Mouse (Mus musculus) kidney, adult 8-10 months (tissue): ENCODE results near the gene Tmco1.
"Not testable (repeated sequence)": the region's sequence is repeated elsewhere in the genome, so short reads cannot be mapped to it uniquely, and the experiment has no call there.

Experiments used
- DNase-seq, 2 experiments: peaks; one replicate each; pipeline ENCODE4 v3.0.0; 2022

The Tmco1 gene

GRCm38 (mm10) chr1:167339177-167339781 is 31.1 kb downstream of the Tmco1 start:
- DNase-seq: no peak

DNA sequence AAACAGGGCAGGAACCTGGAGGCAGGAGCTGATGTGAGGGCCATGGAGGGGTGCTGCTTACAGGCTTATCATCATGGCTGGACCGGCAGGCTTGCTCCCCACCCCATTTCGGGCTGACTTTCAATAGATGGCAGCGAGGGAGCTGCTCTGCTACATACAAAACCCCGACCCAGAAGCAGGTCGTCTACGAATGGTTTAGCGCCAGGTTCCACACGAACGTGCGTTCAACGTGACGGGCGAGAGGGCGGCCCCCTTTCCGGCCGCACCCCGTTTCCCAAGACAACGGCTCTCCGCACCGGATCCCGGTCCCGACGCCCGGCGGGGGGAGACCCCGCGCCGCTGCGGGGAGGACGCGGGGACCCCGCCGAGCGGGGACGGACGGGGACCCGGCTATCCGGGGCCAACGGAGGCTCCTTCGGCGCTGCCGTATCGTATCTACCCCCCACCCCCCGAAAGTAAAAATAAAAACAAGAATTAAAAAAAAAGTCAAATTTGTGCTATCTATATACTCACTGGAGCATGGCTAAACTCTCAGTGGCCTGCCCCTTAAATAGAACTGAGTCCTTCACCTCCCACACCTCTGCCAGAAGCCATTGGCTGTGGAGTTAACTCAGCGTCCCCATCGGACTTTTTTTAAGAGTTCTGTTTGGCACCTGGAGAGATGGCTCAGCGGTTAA is 32.1 kb downstream of the Tmco1 start:
- no peak for DNase-seq

DNA sequence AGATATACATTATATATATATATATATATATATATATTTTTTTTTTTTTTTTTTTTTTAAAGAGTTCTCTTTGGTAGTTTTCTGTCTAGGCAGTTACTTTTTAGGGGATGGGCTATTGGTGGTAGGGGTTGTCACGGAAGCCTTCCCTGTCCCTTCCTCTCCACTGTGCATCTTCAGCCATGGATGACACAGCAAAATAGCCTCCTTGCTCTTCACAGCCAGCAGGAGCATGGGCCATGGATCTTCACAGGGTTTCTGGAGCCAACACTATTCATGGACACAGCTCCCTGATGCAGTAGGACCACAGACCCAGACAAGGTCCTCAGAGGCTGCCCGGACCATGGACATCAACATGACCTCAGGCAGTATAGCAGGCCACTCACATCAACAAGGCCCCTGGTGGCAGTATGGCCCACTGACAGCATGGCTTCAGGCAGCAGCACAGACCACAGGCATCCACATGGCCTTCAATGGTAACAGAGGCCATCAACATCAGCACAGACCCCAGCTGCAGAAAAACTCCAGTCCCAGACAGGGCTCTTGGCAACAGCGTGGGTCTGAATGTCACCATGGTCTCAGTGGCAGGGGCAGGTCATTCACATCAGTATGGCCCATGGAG is 32.8 kb downstream of the Tmco1 start:
- DNase-seq: no peak

DNA sequence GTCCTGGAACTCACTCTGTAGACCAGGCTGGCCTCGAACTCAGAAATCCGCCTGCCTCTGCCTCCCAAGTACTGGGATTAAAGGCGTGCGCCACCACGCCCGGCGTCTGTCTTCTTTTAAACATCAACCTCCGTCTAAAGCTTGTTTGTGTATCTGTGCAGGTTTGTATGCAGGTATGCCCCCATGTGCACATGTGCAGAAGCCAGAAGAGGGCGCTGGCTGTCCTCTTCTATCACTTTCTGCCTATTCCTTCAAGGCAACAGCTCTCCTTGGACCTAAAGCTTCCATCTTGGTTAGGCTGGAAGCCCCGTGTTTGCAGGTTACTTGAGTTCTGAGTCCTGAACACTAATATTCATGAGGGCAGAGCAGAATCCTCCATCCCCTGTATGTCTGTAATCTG is 34.7 kb downstream of the Tmco1 start:
- DNase-seq: no peak

- not testable (repeated sequence) for DNase-seq
Observed at GRCm38 (mm10) chr1:167345994-167346520, 37.9 kb downstream of the Tmco1 start.

DNA sequence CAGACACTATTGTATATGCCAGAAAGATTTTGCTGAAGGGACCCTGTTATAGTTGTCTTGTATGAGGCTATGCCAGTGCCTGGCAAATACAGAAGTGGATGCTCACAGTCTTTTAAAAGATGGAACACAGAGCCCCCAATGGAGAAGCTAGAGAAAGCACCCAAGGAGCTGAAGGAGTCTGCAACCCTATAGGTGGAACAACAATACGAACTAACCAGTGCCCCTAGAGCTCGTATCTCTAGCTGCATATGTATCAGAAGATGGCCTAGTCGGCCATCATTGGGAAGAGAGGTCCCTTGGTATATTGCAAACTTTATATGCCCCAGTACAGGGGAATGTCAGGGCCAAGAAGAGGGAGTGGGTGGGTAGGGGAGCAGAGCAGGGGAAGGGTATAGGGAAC is 41.0 kb downstream of the Tmco1 start:
- not testable (repeated sequence) for DNase-seq

DNA sequence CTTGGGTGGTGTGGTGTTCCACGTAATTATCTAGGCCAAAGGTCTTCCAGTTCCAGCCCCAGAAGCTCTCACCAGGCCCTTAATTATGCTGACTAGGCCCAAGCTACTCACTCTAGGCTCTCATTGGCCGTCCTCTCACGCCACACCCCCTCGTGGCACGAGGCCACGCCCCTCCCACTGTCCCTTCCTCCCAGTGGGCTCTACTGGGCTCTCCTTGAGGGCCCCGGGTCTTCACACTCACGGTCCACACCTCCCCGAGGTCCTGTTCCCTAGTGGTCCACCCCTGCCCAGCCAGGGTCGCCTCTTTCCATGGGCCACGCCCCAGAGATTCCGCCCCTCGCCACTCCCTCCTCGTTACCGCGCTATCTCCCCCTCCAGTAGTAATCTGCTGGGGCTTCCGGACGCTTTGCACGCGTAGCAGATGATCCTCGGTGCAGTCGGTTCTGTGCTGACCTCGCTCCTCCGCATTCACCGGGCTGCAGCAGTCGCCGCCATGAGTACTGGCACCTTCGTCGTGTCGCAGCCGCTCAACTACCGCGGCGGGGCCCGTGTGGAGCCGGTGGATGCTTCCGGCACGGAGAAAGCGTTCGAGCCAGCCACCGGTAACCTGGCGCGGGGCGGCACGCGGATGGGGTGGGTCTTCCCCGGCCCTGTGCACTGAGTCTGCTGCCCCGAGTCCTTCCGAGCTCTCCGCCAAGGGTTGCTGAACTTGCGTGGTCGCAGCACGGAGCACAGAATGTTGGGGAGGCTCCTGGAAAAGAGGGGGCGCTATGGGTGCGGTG is 41.8 kb downstream of the Tmco1 start, which contains the start of gene Aldh9a1:
Gene Aldh9a1, plus strand, starts transcription at position 177 of the 782 bp plus-strand sequence.
- peak; percentile 97 for DNase-seq

- peak in 1 of 2 experiments; percentile 38 for DNase-seq
Observed at GRCm38 (mm10) chr1:167350597-167351415, 42.6 kb downstream of the Tmco1 start.

- DNase-seq: no peak
Observed at GRCm38 (mm10) chr1:167352403-167352802, 44.2 kb downstream of the Tmco1 start.

- DNase-seq: no peak
Observed at GRCm38 (mm10) chr1:167357387-167357786, 49.2 kb downstream of the Tmco1 start.

DNA sequence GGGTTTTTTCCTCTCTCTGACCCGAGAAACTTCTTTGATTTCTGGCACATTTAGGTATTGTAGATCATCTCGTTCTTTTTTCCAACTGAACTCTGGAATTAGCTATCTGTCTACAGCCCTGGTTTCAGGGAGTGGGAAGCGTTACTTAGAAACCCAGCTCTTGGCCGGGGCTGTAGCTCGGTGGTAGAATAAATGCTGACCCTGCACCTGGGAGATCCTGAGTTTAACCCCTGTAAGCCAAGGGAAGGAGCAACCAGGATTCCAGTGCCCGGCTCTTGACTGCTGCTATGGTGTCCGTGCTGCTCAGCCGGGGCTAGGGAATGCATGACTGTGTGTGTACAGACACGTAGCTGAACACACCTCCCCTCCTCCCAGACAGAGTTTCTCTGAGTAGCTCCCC is 50.6 kb downstream of the Tmco1 start:
- peak; percentile 76 to 82 for DNase-seq

DNA sequence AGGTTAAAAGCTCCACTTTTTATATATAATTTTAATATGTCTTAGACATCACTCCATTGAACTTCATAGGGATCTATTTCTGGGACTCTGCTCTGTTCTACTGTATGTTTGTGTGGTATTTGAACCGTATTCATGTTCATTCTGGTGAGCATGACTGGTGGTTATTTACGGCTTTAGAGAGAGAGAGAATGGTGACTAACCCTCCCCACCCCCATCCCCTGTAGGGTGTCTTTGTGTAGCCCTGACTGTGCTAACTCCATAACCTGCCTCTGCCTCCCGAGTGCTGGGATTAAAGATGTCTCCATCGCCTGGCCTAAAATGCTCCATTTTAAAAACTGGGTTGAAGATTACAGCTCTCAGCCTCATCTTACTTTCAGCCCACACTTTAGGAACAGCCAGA is 52.1 kb downstream of the Tmco1 start:
- no peak for DNase-seq

DNA sequence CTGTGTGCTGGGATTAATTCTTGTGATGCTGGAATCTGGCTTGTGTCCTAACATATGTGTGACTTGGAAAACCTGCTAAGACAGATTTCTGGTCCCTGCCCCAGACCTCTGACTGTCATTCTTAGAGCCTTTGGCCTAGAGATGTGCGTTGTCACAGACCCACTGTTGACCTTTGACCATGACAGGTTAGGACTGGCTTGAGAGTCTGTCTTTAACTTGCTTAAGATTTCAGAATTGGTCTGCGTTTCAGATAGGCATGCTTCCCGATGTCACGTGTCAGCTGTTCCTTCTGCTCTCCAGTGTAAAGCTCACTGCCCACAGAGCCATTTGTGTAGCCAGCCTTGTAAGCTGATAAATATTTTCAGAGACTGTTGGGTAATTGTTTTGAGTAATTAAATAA is 54.6 kb downstream of the Tmco1 start:
- DNase-seq: peak; percentile 64 to 69

- no peak for DNase-seq
Observed at GRCm38 (mm10) chr1:167363322-167363721, 55.1 kb downstream of the Tmco1 start.

- peak; percentile 76 to 88 for DNase-seq
Observed at GRCm38 (mm10) chr1:167365808-167366207, 57.6 kb downstream of the Tmco1 start.

GRCm38 (mm10) chr1:167366621-167367020 is 58.4 kb downstream of the Tmco1 start:
- DNase-seq: peak; percentile 59 to 60

DNA sequence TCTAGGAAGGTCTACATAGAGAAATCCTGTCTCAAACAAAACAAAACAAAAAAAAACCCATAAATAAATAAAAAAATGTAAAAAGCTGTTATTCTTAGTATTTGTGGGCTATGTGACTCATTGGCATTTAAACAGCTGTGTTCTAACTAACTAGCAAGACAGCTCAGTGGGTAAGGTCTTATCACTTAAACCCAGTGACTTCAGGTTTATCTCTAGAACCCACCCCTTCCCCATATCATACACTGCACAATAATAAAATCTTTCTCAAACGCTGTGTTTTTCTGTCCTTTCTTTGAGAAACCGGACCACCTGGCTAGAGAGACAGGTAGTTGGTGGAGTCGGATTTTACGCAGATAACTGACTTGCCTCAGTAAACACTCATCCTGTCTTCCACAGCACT is 59.8 kb downstream of the Tmco1 start:
- DNase-seq: no peak

DNA sequence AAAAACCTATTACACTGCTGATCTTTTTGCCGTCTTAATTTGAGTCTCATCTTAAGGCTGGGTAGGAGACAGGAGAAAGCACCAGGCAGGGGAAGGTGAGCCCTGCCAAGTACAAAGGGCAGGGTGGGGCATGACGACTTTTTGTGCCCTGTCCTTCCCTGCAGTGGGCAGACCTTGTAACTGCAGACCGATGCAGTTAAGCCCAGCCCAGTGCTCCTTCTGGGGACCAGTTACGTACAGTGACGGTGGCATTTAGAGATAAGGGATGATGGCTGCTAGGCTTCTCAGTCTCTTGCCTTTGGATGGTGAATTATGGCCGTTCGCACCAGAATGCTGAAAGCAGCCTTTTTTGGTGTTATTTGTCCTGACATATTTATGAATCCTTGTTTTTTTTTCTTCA is 60.3 kb downstream of the Tmco1 start:
- DNase-seq: no peak

- DNase-seq: peak; percentile 85 to 95
Observed at GRCm38 (mm10) chr1:167369905-167370304, 61.7 kb downstream of the Tmco1 start.

GRCm38 (mm10) chr1:167372739-167373138 is 64.6 kb downstream of the Tmco1 start:
- DNase-seq: no peak

GRCm38 (mm10) chr1:167374003-167374784 is 66.0 kb downstream of the Tmco1 start:
- peak; percentile 92 to 94 for DNase-seq
